Mouse (Mus musculus) myocyte (in vitro differentiated cells): ENCODE measurements at regions not wholly inside any gene's neighbourhood (a gene's known extent, or its start where the extent isn't known, plus 50 kb on each side); places are given as distances from the start of the nearest gene placed in this dataset.

Experiments used
- CEBPB ChIP-seq: IDR thresholded peaks from 2 replicates; pipeline ENCODE4 v1.6.1; 2011; ENCODE audit warnings: mild to moderate bottlenecking, moderate library complexity; ENCODE audit not compliant: poor library complexity, insufficient read depth, severe bottlenecking
- E2F4 ChIP-seq: IDR thresholded peaks from one replicate; pipeline ENCODE4 v1.6.1; 2011; ENCODE audit warnings: mild to moderate bottlenecking, control low read depth, moderate library complexity; ENCODE audit not compliant: insufficient read depth
- MAX ChIP-seq: IDR thresholded peaks from one replicate; pipeline ENCODE4 v1.6.1; 2011; ENCODE audit warnings: low read depth, mild to moderate bottlenecking, control low read depth
- MYOD1 ChIP-seq, 3 experiments: IDR thresholded peaks; one replicate each; pipeline ENCODE4 v1.6.1; 2011; ENCODE audit warnings: control low read depth in 2 of 3, low read depth in 2 of 3, mild to moderate bottlenecking in 2 of 3, moderate library complexity in 1 of 3; ENCODE audit not compliant: insufficient read length in 2 of 3, control insufficient read depth in 1 of 3
- MYOG ChIP-seq, 3 experiments: IDR thresholded peaks; one replicate each; pipeline ENCODE4 v1.6.1; 2011; ENCODE audit warnings: control low read depth in 2 of 3, low read depth in 2 of 3, mild to moderate bottlenecking in 2 of 3; ENCODE audit not compliant: insufficient read length in 2 of 3, control insufficient read depth in 1 of 3, insufficient read depth in 1 of 3
- POLR2A ChIP-seq: IDR thresholded peaks from one replicate; pipeline ENCODE4 v1.6.1; 2011; ENCODE audit warnings: low read depth, mild to moderate bottlenecking, control low read depth, moderate library complexity; ENCODE audit not compliant: insufficient read length
- REST ChIP-seq: IDR thresholded peaks from one replicate; pipeline ENCODE4 v1.6.1; 2011; ENCODE audit warnings: mild to moderate bottlenecking, control low read depth, moderate library complexity; ENCODE audit not compliant: insufficient read depth, insufficient read length
- TCF3 ChIP-seq: IDR thresholded peaks from one replicate; pipeline ENCODE4 v1.6.1; 2011; ENCODE audit warnings: low read depth, control low read depth; ENCODE audit not compliant: insufficient read length

GRCm38 (mm10) chr13:59229111-59229541 is 355.9 kb downstream of the Agtpbp1 start:
- TF ChIP-seq E2F4 (no peak), TCF3 (no peak), REST (no peak), MAX (no peak), CEBPB (no peak), MYOD1 (IDR thresholded peaks at IDR 0.05; ENCODE audit: control insufficient read depth in 1 of 3, insufficient read length in 2 of 3, low read depth in 2 of 3) (no peak), MYOG (IDR thresholded peaks at IDR 0.05; ENCODE audit: control insufficient read depth in 1 of 3, insufficient read depth in 1 of 3, insufficient read length in 2 of 3, low read depth in 2 of 3) (no peak), POLR2A (no peak)
